Mouse (Mus musculus): Measurements from ENCODE around the gene Slc36a2.

The Slc36a2 gene

GRCm38 (mm10) chr11:55184733-55185291 lies at the start of gene Slc36a2:
Gene Slc36a2 (minus strand): TSS chr11:55185077.
- in situ Hi-C loops (cut with MboI, MseI) = no loop called here

GRCm38 (mm10) chr11:55234288-55234687 lies 49.4 kb upstream of the Slc36a2 start:
- in situ Hi-C loops (cut with MboI, MseI) = no loop called here

GRCm38 (mm10) chr11:55231034-55231433 lies 46.2 kb upstream of the Slc36a2 start:
- in situ Hi-C loops (cut with MboI, MseI) = no loop called here

- in situ Hi-C loops (cut with MboI, MseI) = no loop called here
Measured at GRCm38 (mm10) chr11:55221306-55221705, 36.4 kb upstream of the Slc36a2 start.

GRCm38 (mm10) chr11:55218473-55218872 lies 33.6 kb upstream of the Slc36a2 start:
- in situ Hi-C loops (cut with MboI, MseI) = loop anchor here (5.0 kb wide), 1 partner anchor 229 kb away; no protein-coding TSS in a partner anchor

- in situ Hi-C loops (cut with MboI, MseI) = loop anchor here (5.0 kb wide), 1 partner anchor 229 kb away; no protein-coding TSS in a partner anchor
Measured at GRCm38 (mm10) chr11:55217880-55218279, 33.0 kb upstream of the Slc36a2 start.

GRCm38 (mm10) chr11:55217418-55217817 lies 32.5 kb upstream of the Slc36a2 start:
- in situ Hi-C loops (cut with MboI, MseI) = loop anchor here (5.0 kb wide), 1 partner anchor 230 kb away; no protein-coding TSS in a partner anchor

- in situ Hi-C loops (cut with MboI, MseI) = loop anchor here (5.0 kb wide), 1 partner anchor 230 kb away; no protein-coding TSS in a partner anchor
Measured at GRCm38 (mm10) chr11:55216830-55217229, 32.0 kb upstream of the Slc36a2 start.

GRCm38 (mm10) chr11:55216061-55216460 lies 31.2 kb upstream of the Slc36a2 start:
- in situ Hi-C loops (cut with MboI, MseI) = loop anchor here (5.0 kb wide), 1 partner anchor 231 kb away; no protein-coding TSS in a partner anchor

GRCm38 (mm10) chr11:55214978-55215377 lies 30.1 kb upstream of the Slc36a2 start:
- in situ Hi-C loops (cut with MboI, MseI) = loop anchor here (5.0 kb wide), 1 partner anchor 232 kb away; no protein-coding TSS in a partner anchor

- in situ Hi-C loops (cut with MboI, MseI) = no loop called here
Measured at GRCm38 (mm10) chr11:55214161-55214560, 29.3 kb upstream of the Slc36a2 start.

GRCm38 (mm10) chr11:55213518-55213917 lies 28.6 kb upstream of the Slc36a2 start:
- in situ Hi-C loops (cut with MboI, MseI) = no loop called here

- in situ Hi-C loops (cut with MboI, MseI) = no loop called here
Measured at GRCm38 (mm10) chr11:55209626-55210353, 24.9 kb upstream of the Slc36a2 start.

GRCm38 (mm10) chr11:55209032-55209431 lies 24.2 kb upstream of the Slc36a2 start:
- in situ Hi-C loops (cut with MboI, MseI) = no loop called here

- in situ Hi-C loops (cut with MboI, MseI) = no loop called here
Measured at GRCm38 (mm10) chr11:55208001-55208690, 23.3 kb upstream of the Slc36a2 start.

- in situ Hi-C loops (cut with MboI, MseI) = no loop called here
Measured at GRCm38 (mm10) chr11:55204602-55205001, 19.7 kb upstream of the Slc36a2 start.

- in situ Hi-C loops (cut with MboI, MseI) = no loop called here
Measured at GRCm38 (mm10) chr11:55204159-55204596, 19.3 kb upstream of the Slc36a2 start, which contains the start of gene Slc36a1. Gene Slc36a1 (plus strand): TSS chr11:55204350.

GRCm38 (mm10) chr11:55197740-55198510 lies 13.0 kb upstream of the Slc36a2 start:
- in situ Hi-C loops (cut with MboI, MseI) = no loop called here

- in situ Hi-C loops (cut with MboI, MseI) = no loop called here
Measured at GRCm38 (mm10) chr11:55197086-55197485, 12.2 kb upstream of the Slc36a2 start.

GRCm38 (mm10) chr11:55190216-55190615 lies 5.3 kb upstream of the Slc36a2 start:
- in situ Hi-C loops (cut with MboI, MseI) = no loop called here

- in situ Hi-C loops (cut with MboI, MseI) = no loop called here
Measured at GRCm38 (mm10) chr11:55187777-55188176, 2.9 kb upstream of the Slc36a2 start.

All from T-helper 1 cell (primary cell).